Mouse (Mus musculus) neural tube, embryonic 13.5 days (tissue): ENCODE measurements around the gene BC024978. TPM values are rescaled to one million over a fixed set of nuclear protein-coding genes. Genes with fewer than 3 reads are reported as not detected.

ENCODE experiments used
- ATAC-seq: fragments of 200-750 bp; cut with Nextera tagmentation; 2 replicates; pipeline ENCODE4 v1.8.0; 2017; ENCODE audit warnings: low read depth, mild to moderate bottlenecking, moderate TSS enrichment, moderate library complexity
- H3K27ac ChIP-seq: fragments of 300-500 bp; sonication (generic); replicated peaks from 2 replicates; pipeline ENCODE4 v1.5.1; 2015; ENCODE audit warnings: moderate library complexity, mild to moderate bottlenecking, inconsistent platforms
- H3K27me3 ChIP-seq: fragments of 300-500 bp; sonication (generic); 2 replicates; pipeline ENCODE4 v1.6.1; 2015; ENCODE audit warnings: mild to moderate bottlenecking, inconsistent platforms
- H3K36me3 ChIP-seq: fragments of 300-500 bp; sonication (generic); 2 replicates; pipeline ENCODE4 v1.6.1; 2015; ENCODE audit warnings: mild to moderate bottlenecking, inconsistent platforms
- H3K4me1 ChIP-seq: fragments of 300-500 bp; sonication (generic); replicated peaks from 2 replicates; pipeline ENCODE4 v1.6.1; 2015; ENCODE audit warnings: inconsistent platforms
- H3K4me2 ChIP-seq: fragments of 300-500 bp; sonication (generic); 2 replicates; pipeline ENCODE4 v1.6.1; 2015; ENCODE audit warnings: inconsistent platforms, mild to moderate bottlenecking, moderate library complexity
- H3K4me3 ChIP-seq: fragments of 300-500 bp; sonication (generic); 2 replicates; pipeline ENCODE4 v1.5.1; 2015; ENCODE audit warnings: mild to moderate bottlenecking, inconsistent platforms
- H3K9ac ChIP-seq: fragments of 300-500 bp; sonication (generic); 2 replicates; pipeline ENCODE4 v1.6.1; 2015; ENCODE audit warnings: moderate library complexity, mild to moderate bottlenecking, inconsistent platforms
- H3K9me3 ChIP-seq: fragments of 300-500 bp; sonication (generic); 2 replicates; pipeline ENCODE4 v1.6.1; 2016; ENCODE audit warnings: inconsistent platforms
- WGBS: fragments of 180-500 bp; shearing (Covaris S2); methylation state at CpG from one replicate; pipeline ENCODE4 v1.1.7; 2015; 5-methylcytosine and 5-hydroxymethylcytosine counted together
- microRNA counts: library from miRNA; unstranded; fragments of <30 nt; microRNA quantifications from one replicate; lab custom pipeline; 2016
- microRNA-seq: library from miRNA; unstranded; fragments of <30 nt; microRNA quantifications from one replicate; pipeline ENCODE4, GENCODE M21; 2016
- polyA plus RNA-seq: library from polyadenylated mRNA; unstranded; fragments of >200 nt; fragmentation: Nextera tagmentation; extraction: Ambion mirVana; gene quantifications from 2 replicates; pipeline ENCODE4 v1.2.1, GENCODE M21; 2015

BC024978 gene
- polyA plus RNA-seq, 1 experiment from 2014 or later: 3.4 TPM

DNA sequence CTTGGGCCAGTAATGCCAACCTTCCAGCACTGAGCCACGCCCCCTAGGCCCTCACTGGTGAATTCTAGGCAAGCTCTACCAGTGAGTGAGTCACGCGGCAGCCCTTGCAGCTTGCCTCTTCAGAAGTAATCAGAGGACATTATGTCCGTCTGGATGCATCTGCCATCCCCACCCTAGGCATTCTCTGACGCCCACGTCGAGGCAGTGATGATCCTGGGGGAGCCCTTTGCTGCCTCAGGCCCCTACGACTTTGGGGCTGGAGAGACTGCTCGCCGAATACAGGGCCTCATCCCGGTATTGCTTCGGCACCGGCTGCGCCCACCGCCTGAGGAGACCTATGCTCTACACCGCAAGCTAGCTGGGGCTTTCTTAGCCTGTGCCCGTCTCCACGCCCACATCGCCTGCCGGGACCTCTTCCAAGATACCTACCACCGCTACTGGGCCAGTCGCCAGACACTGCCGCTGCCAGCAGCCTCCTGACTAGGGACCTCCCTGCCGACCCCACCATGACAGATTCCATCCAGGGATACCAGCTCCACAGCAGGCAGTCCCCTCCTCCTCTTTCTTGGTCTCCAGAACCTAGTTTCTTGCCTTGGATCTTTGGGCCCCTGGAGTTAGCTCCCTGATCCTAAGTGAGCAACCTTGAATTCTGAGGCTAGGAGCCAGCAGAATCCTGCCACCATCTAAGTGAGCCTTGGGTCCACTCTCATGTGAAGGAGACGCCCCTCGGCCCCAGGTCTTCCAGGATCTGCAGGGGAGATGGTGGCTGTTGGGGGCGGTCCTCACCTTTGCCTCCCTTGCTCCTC lies 61.7 kb downstream of the BC024978 start:
- WGBS: 7% methylated on average over 27 of the region's 27 CpGs
- peaks cover 55% of the 10 kb centered on the region for H3K4me1 ChIP-seq
- peak; percentile 8; the same call in 1 of the 2 replicates for ATAC-seq
- peak overlapping the region; percentile 93 for H3K4me2 ChIP-seq
- H3K9me3 ChIP-seq: no peaks in the 10 kb centered on the region
- H3K27ac ChIP-seq: peak overlapping the region; percentile 96
- peaks cover 27% of the 10 kb centered on the region for H3K36me3 ChIP-seq
- H3K4me3 ChIP-seq: peak overlapping the region; percentile 75
- peak overlapping the region; percentile 97; the same call in 1 of the 2 replicates for H3K9ac ChIP-seq
- no peaks in the 10 kb centered on the region for H3K27me3 ChIP-seq

DNA sequence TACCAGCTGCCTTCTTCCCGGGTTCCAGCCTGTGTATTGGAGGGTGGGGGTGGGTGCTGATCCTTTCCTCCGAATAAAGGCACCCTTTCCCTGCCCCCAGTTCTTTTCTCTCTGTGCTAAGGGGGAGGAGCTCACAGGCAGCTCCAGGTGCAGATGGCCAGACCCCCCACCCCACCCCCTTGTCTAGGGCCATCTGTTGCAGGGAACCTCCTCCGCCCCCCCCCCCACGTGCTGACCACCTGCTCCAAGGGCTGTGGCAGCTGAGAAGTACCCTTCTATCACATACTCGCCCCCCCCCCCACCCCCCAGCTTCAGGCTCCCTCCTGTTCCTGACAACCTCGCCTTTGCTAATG lies 62.2 kb downstream of the BC024978 start:
- Histone ChIP-seq H3K9me3 (no peaks in the 10 kb centered on the region), H3K4me1 (peaks cover 55% of the 10 kb centered on the region), H3K4me3 (peak overlapping the region; percentile 75), H3K4me2 (peak overlapping the region; percentile 93), H3K27me3 (no peaks in the 10 kb centered on the region), H3K9ac (peak overlapping the region; percentile 97), H3K27ac (peak overlapping the region; percentile 96), H3K36me3 (peaks cover 31% of the 10 kb centered on the region)
- 3% methylated on average over 3 of the region's 6 CpGs for WGBS
- ATAC-seq: peak; percentile 14

DNA sequence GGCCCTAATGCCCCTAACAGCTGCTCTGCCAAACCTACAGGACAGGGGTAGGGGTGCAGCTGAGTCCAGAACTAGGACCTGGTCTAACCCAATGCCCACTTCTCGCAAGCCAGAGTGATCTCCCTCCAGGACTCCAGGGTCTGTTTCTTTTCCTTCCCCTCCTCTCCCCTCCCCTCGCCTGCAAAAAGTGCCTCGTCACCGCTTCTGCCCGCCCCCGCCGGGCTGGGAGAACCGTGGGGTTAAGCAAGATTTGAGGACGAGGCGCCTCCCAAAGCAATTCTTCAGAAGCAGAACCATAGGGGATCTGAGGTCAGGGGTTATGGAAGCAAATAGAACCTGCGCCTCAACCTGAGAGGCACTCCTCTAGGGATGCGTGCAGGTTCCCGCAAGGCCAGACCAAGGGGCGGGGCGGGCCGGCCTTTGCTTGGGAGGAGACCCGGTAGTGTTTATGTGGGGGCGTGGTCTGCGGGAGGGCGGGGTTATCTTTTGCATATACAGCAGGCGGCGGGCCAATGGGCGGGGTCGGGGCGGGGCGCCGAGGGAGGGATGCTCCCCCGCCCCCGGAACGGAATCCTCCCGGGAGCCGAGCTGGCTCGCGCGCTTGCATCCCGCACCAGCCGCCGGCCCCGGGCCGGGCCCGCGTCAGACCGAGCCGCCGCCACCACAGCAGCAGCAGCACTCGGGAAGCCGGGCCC lies 62.8 kb downstream of the BC024978 start, which contains the start of gene Numbl:
TSS of gene Numbl (plus strand) at position 229 of the 695 bp plus-strand sequence.
- Histone ChIP-seq H3K9ac (peak within 1 kb of the TSS; percentile 97), H3K36me3 (peaks cover 31% of the 10 kb centered on the region), H3K4me2 (peak within 1 kb of the TSS; percentile 93), H3K4me3 (peak within 1 kb of the TSS; percentile 75), H3K27me3 (no peaks in the 10 kb centered on the region), H3K27ac (peak within 1 kb of the TSS; percentile 96), H3K9me3 (no peaks in the 10 kb centered on the region), H3K4me1 (peaks cover 55% of the 10 kb centered on the region)
- 0% methylated on average over 33 of the region's 47 CpGs for WGBS
- ATAC-seq: peak; percentile 78

DNA sequence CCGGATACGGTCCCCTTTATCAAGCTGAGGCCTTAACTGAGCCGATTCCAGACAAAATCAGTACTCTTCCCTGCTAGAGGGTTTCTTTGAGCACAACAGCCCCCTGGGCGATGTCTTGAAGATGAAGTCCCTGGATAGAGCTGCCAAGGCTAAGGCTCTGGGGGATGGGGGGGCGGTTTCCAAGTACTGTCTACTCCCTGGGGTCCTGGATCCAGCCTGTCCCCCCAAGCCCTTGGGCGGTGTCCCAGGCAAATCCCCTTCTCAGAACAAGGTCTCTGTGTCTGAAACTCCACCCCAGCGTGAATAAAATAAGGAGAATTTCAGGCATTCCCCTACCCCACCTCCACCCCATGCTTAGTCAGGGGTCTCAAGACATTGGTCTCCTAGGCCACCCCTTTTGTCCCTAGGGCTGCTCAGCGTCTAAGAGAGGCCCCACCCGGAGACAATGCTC lies 63.7 kb downstream of the BC024978 start:
- ATAC-seq: peak; percentile 12; the same call in 1 of the 2 replicates
- H3K4me2 ChIP-seq: peak overlapping the region; percentile 93
- H3K9ac ChIP-seq: peak overlapping the region; percentile 97
- H3K36me3 ChIP-seq: peaks cover 34% of the 10 kb centered on the region
- H3K4me3 ChIP-seq: peak overlapping the region; percentile 75
- H3K9me3 ChIP-seq: no peaks in the 10 kb centered on the region
- peak overlapping the region; percentile 96 for H3K27ac ChIP-seq
- H3K4me1 ChIP-seq: peaks cover 55% of the 10 kb centered on the region
- no peaks in the 10 kb centered on the region for H3K27me3 ChIP-seq
- WGBS: 3% methylated on average over 9 of the region's 9 CpGs

DNA sequence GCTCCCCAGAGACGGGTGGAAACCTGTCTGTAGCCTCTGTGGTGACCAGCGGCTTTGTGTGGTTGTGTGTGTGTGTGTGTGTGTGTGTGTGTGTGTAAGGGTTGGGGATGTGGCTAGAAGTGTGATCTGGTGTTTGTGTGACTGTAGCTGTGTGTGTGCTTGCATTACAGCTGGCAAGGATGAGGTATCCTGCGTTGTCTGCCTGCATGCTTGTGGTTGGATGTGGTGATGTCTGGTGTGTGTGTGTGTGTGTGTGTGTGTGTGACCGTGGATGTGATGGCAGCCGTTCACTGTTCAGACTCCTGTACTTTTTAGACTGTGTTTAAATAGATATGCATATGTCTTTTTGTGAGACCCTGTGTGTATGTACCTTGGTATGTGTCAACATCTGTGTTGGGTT lies 64.2 kb downstream of the BC024978 start:
- 21% methylated on average over 5 of the region's 5 CpGs for WGBS
- 0 out of 2 replicates have a peak, but pooled peaks have one; percentile 4 for ATAC-seq
- peak overlapping the region; percentile 96 for H3K27ac ChIP-seq
- H3K27me3 ChIP-seq: no peaks in the 10 kb centered on the region
- H3K9me3 ChIP-seq: no peaks in the 10 kb centered on the region
- H3K4me2 ChIP-seq: peak overlapping the region; percentile 93
- H3K36me3 ChIP-seq: peaks cover 34% of the 10 kb centered on the region
- peak overlapping the region; percentile 75 for H3K4me3 ChIP-seq
- H3K9ac ChIP-seq: peak overlapping the region; percentile 97
- H3K4me1 ChIP-seq: peaks cover 55% of the 10 kb centered on the region

MicroRNAs encoded within 50 kb of the gene (microRNA counts, 519-probe panel; counts per million panel counts)
- microRNA mmu-miR-1191 (lab: Ali Mortazavi, UCI): not detected

Small RNA genes within 50 kb of the gene (microRNA-seq; reads per million reads assigned to microRNA genes)
- gene Mir1191: 3.0 reads per million, percentile 13 among the genes with 10 or more reads in this experiment
- gene Mir3101: 0.44 reads per million

Other genes starting within 250 kb of the BC024978 start
- gene Cyp2a12, start 166.7 kb upstream of the BC024978 start, polyA plus RNA-seq: not detected in 2 replicates
- not detected in 2 replicates for gene Cyp2f2, start 75.9 kb upstream of the BC024978 start, polyA plus RNA-seq
- gene Cyp2t4, start 42.1 kb upstream of the BC024978 start, polyA plus RNA-seq: 0.21 TPM in 1 of 2 replicates, not detected in the other
- gene Egln2, start 29.0 kb upstream of the BC024978 start, polyA plus RNA-seq: 78.8 and 89.1 TPM in 2 replicates
- 114 and 125 TPM in 2 replicates for gene Rab4b, start 16.9 kb upstream of the BC024978 start, polyA plus RNA-seq
- 0.35 TPM in 1 of 2 replicates, not detected in the other for gene Gm21983, start 14.7 kb upstream of the BC024978 start, polyA plus RNA-seq
- gene Mia, start 14.6 kb upstream of the BC024978 start, polyA plus RNA-seq: 9.7 and 13.9 TPM in 2 replicates
- gene Snrpa, start 490 bp downstream of the BC024978 start, polyA plus RNA-seq: 206 and 216 TPM in 2 replicates
- 5.1 and 7.5 TPM in 2 replicates for gene Itpkc, start 32.9 kb downstream of the BC024978 start, polyA plus RNA-seq
- 22.2 and 22.6 TPM in 2 replicates for gene Coq8b, start 37.2 kb downstream of the BC024978 start, polyA plus RNA-seq
- gene Numbl, start 62.7 kb downstream of the BC024978 start, polyA plus RNA-seq: 52.8 and 55.3 TPM in 2 replicates
- 6.9 and 8.0 TPM in 2 replicates for gene Ltbp4, start 141.9 kb downstream of the BC024978 start, polyA plus RNA-seq
- 50.6 and 59.6 TPM in 2 replicates for gene Shkbp1, start 160.2 kb downstream of the BC024978 start, polyA plus RNA-seq
- not detected in 2 replicates for gene Gm20479, start 161.6 kb downstream of the BC024978 start, polyA plus RNA-seq